Mouse (Mus musculus): ENCODE measurements at regions not wholly inside any gene's neighbourhood (a gene's known extent, or its start where the extent isn't known, plus 50 kb on each side); places are given as distances from the start of the nearest gene placed in this dataset.

DNA sequence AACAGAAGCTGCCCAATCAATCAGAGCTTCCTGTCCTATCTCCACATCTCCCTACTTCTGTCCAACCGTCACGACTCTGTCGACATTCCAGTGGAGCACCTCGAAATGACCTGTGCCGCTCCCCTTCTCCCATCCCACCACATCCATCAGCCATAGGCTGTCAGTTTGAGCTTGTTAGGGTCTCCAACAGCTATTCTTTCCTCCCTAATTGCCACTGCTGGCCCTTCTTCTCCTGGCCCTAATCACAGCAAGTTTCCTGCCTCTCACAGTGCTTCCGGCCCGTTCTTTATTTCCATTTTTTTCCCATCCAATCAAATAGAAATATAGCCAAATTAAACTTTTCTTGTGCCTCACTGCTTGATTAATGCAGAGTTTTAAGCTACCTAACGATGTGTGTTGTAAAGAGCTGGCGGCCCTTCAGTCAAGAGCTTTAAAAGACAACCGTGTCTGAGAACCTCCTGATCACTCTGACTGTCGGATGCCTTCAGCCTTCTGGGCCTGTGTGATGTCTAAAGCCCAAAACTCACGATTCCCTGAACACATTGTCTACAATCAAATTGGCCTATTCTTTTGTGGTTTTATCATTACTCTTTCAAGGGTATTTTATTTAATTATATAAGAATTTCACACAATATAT lies 270.3 kb downstream of the Tgfb2 start:
- 0 out of 2 replicates have a peak overlapping the region, but pooled peaks have one; percentile 16 for H3K27ac ChIP-seq
- H3K27me3 ChIP-seq (ENCODE audit: control insufficient read depth, insufficient read depth, low read length) = no peaks in the 10 kb centered on the region
- H3K9me3 ChIP-seq (ENCODE audit: control insufficient read depth, low read length) = no peaks in the 10 kb centered on the region
- peaks cover 9% of the 10 kb centered on the region; the same call in 1 of the 2 replicates for H3K4me1 ChIP-seq (replicated peaks; ENCODE audit: control insufficient read depth, insufficient read depth, low read length)
- no peak overlapping the region for H3K4me3 ChIP-seq (replicated peaks; ENCODE audit: low read length)
- DNase-seq (ENCODE audit: low spot score) (peak; percentile 33), ATAC-seq (ENCODE audit: low FRiP score) (0 out of 2 replicates have a peak, but pooled peaks have one; percentile 21)
- 45% methylated on average over 12 of the region's 12 CpGs for WGBS
- no peak overlapping the region for H3K4me2 ChIP-seq (replicated peaks)
- H3K9ac ChIP-seq = no peak overlapping the region
- no peaks in the 10 kb centered on the region for H3K36me3 ChIP-seq (replicated peaks; ENCODE audit: control insufficient read depth, insufficient read depth)

DNA sequence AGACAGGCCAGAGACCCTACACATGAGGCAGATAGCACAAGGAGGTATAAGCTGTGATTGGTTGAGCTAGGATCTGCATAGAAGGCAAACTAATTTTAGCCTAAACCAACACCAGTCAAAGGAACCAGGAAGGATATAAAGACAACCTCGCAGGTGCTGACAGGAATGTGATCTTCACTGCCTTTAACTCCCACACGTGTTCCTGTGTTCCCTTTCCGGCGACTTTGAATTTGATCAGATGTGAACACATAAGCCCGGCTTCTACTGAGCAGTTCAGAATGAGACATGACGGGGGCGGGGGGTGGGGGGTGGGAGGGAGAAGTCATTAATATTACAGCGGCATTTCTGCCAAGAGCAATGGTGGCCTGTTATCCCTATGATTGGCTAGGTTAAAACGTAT lies 271.0 kb downstream of the Tgfb2 start:
- Histone ChIP-seq H3K27ac (peak overlapping the region; percentile 16; the same call in 1 of the 2 replicates), H3K4me1 (replicated peaks; ENCODE audit: control insufficient read depth, insufficient read depth, low read length) (peaks cover 9% of the 10 kb centered on the region; the same call in 1 of the 2 replicates), H3K36me3 (replicated peaks; ENCODE audit: control insufficient read depth, insufficient read depth) (no peaks in the 10 kb centered on the region), H3K4me2 (replicated peaks) (no peak overlapping the region), H3K9ac (no peak overlapping the region), H3K4me3 (replicated peaks; ENCODE audit: low read length) (no peak overlapping the region), H3K9me3 (ENCODE audit: control insufficient read depth, low read length) (no peaks in the 10 kb centered on the region), H3K27me3 (ENCODE audit: control insufficient read depth, insufficient read depth, low read length) (no peaks in the 10 kb centered on the region)
- WGBS = 51% methylated on average over 9 of the region's 9 CpGs
- DNase-seq (ENCODE audit: low spot score) (no peak), ATAC-seq (ENCODE audit: low FRiP score) (0 out of 2 replicates have a peak, but pooled peaks have one; percentile 51)

DNA sequence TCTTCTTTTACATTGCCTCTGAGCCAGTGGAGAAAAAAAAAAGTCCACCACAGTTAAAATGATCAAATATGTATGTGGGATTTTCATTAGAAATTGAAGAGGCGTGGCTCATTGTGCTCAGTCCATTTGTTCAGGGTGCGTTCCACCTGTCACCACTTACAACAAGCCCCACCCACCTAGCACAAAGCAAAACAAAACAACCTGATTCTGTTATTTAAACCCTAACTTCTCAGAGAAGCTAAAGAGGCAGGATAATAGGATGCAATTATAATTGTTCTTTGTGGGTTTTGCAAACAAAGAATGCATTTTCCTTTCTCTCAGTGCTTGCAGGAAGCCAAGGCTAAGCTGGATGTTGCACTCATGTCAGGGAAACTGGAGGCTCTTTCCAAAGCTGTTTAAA lies 271.8 kb downstream of the Tgfb2 start:
- 0 out of 2 replicates have a peak overlapping the region, but pooled peaks have one; percentile 7 for H3K27ac ChIP-seq
- no peak overlapping the region for H3K9ac ChIP-seq
- H3K4me3 ChIP-seq (replicated peaks; ENCODE audit: low read length) = no peak overlapping the region
- no peaks in the 10 kb centered on the region for H3K27me3 ChIP-seq (ENCODE audit: control insufficient read depth, insufficient read depth, low read length)
- H3K36me3 ChIP-seq (replicated peaks; ENCODE audit: control insufficient read depth, insufficient read depth) = no peaks in the 10 kb centered on the region
- WGBS = 35% methylated on average over 2 of the region's 2 CpGs
- H3K9me3 ChIP-seq (ENCODE audit: control insufficient read depth, low read length) = no peaks in the 10 kb centered on the region
- H3K4me1 ChIP-seq (replicated peaks; ENCODE audit: control insufficient read depth, insufficient read depth, low read length) = peaks cover 9% of the 10 kb centered on the region; the same call in 1 of the 2 replicates
- no peak for DNase-seq (ENCODE audit: low spot score)
- H3K4me2 ChIP-seq (replicated peaks) = no peak overlapping the region
- ATAC-seq (ENCODE audit: low FRiP score) = no peak

DNA sequence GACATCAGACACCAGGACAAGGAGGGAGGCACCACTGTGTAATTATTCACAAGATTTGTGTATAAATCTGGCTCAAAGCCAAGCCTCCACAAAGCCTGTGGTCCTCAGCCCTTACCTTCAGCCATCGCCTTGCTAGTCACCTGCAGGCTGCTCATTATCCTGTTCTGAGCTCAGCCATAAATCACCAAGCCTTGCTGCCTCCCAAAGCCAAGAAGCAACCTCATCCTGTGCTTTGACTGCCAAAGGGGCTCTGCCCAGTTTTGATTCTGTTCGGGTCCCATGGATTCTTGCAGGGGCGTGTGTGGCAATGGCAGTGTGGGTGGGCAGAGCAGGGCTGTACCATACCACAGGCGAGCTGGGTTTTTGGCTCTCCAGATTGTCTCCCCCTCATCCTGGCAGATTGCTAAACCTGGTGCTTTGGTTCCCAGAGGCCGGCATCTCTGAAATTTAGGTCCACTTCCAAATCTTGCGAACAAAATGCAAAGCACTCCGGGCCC lies 272.6 kb downstream of the Tgfb2 start:
- peak overlapping the region; percentile 21 for H3K27ac ChIP-seq
- peaks cover 9% of the 10 kb centered on the region; the same call in 1 of the 2 replicates for H3K4me1 ChIP-seq (replicated peaks; ENCODE audit: control insufficient read depth, insufficient read depth, low read length)
- ATAC-seq (ENCODE audit: low FRiP score) (peak; percentile 55; the same call in 1 of the 2 replicates), DNase-seq (ENCODE audit: low spot score) (peak; percentile 47)
- H3K36me3 ChIP-seq (replicated peaks; ENCODE audit: control insufficient read depth, insufficient read depth) = no peaks in the 10 kb centered on the region
- no peak overlapping the region for H3K9ac ChIP-seq
- 70% methylated on average over 7 of the region's 7 CpGs for WGBS
- no peak overlapping the region for H3K4me3 ChIP-seq (replicated peaks; ENCODE audit: low read length)
- no peak overlapping the region for H3K4me2 ChIP-seq (replicated peaks)
- no peaks in the 10 kb centered on the region for H3K27me3 ChIP-seq (ENCODE audit: control insufficient read depth, insufficient read depth, low read length)
- no peaks in the 10 kb centered on the region for H3K9me3 ChIP-seq (ENCODE audit: control insufficient read depth, low read length)

DNA sequence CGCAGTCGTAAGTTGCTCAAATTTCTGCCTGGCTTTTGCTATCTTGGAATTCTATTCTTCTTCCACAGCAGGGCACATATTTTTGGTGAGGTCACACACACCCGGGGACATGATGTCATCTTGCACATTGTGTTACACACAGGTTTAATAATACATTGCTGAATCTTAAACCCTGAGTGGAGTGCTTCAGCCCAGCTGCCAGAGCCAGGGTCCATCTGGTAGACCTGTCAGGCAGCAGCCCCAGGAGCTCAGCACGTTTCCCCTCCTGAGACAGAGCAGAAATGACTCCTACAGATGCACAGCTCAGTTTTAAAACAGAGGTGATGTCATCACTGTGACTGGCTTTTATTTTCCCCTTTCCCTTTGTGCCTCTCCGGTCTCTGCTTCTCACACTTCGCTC lies 280.4 kb downstream of the Tgfb2 start:
- no peak overlapping the region for H3K27ac ChIP-seq
- 81% methylated on average over 6 of the region's 6 CpGs for WGBS
- no peak overlapping the region for H3K4me3 ChIP-seq (replicated peaks; ENCODE audit: low read length)
- DNase-seq (ENCODE audit: low spot score) (no peak), ATAC-seq (ENCODE audit: low FRiP score) (no peak)
- no peaks in the 10 kb centered on the region for H3K27me3 ChIP-seq (ENCODE audit: control insufficient read depth, insufficient read depth, low read length)
- no peaks in the 10 kb centered on the region for H3K4me1 ChIP-seq (replicated peaks; ENCODE audit: control insufficient read depth, insufficient read depth, low read length)
- H3K9ac ChIP-seq = no peak overlapping the region
- H3K4me2 ChIP-seq (replicated peaks) = no peak overlapping the region
- no peaks in the 10 kb centered on the region for H3K36me3 ChIP-seq (replicated peaks; ENCODE audit: control insufficient read depth, insufficient read depth)
- no peaks in the 10 kb centered on the region for H3K9me3 ChIP-seq (ENCODE audit: control insufficient read depth, low read length)

DNA sequence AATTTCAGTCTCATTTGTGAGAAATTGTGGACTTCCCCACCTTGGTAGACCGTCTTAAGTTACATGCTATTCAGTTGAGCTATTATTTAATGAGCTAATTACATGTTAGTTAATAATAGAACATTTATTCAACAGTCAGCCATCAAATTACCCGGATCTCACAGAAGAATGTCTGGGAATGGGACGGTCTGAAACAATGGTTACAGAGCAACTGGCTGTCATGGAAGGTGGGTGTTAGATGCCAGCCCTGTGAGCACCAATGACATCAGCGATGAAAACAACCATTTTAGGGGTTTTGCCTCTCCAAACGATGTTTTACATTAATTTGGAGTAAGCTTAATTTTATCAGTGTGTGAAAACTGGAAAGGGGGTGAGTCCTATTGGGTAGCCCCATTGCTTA lies 281.7 kb downstream of the Tgfb2 start:
- Histone ChIP-seq H3K4me2 (replicated peaks) (no peak overlapping the region), H3K9ac (no peak overlapping the region), H3K4me1 (replicated peaks; ENCODE audit: control insufficient read depth, insufficient read depth, low read length) (no peaks in the 10 kb centered on the region), H3K9me3 (ENCODE audit: control insufficient read depth, low read length) (no peaks in the 10 kb centered on the region), H3K27me3 (ENCODE audit: control insufficient read depth, insufficient read depth, low read length) (no peaks in the 10 kb centered on the region), H3K27ac (no peak overlapping the region), H3K4me3 (replicated peaks; ENCODE audit: low read length) (no peak overlapping the region), H3K36me3 (replicated peaks; ENCODE audit: control insufficient read depth, insufficient read depth) (no peaks in the 10 kb centered on the region)
- no peak for DNase-seq (ENCODE audit: low spot score)
- ATAC-seq (ENCODE audit: low FRiP score) = no peak
- WGBS = 77% methylated on average over 5 of the region's 5 CpGs

DNA sequence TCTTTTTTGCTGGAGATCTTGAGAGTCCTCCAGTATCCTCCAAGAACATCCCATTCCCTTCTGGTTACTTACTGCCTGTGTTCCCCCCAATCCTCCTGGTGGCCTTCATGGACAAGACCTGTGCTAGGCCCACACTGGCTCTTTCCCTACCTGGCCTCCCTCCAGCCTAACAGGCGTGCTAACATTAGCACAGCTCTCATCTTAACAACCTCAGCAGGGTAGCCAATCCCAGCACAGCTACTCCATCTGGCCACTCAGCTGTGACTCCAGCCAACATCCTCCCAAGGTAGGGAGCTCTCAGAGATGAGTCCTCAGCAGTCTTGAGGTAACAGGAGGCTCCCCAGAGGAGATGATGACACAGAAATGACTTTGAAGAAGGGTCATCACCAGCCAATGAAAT lies 288.7 kb downstream of the Tgfb2 start:
- Histone ChIP-seq H3K27me3 (ENCODE audit: control insufficient read depth, insufficient read depth, low read length) (no peaks in the 10 kb centered on the region), H3K4me2 (replicated peaks) (no peak overlapping the region), H3K27ac (no peak overlapping the region), H3K4me3 (replicated peaks; ENCODE audit: low read length) (no peak overlapping the region), H3K9ac (no peak overlapping the region), H3K9me3 (ENCODE audit: control insufficient read depth, low read length) (no peaks in the 10 kb centered on the region), H3K4me1 (replicated peaks; ENCODE audit: control insufficient read depth, insufficient read depth, low read length) (no peaks in the 10 kb centered on the region), H3K36me3 (replicated peaks; ENCODE audit: control insufficient read depth, insufficient read depth) (no peaks in the 10 kb centered on the region)
- 71% methylated on average over 1 of the region's 1 CpGs for WGBS
- DNase-seq (ENCODE audit: low spot score) (no peak), ATAC-seq (ENCODE audit: low FRiP score) (no peak)

DNA sequence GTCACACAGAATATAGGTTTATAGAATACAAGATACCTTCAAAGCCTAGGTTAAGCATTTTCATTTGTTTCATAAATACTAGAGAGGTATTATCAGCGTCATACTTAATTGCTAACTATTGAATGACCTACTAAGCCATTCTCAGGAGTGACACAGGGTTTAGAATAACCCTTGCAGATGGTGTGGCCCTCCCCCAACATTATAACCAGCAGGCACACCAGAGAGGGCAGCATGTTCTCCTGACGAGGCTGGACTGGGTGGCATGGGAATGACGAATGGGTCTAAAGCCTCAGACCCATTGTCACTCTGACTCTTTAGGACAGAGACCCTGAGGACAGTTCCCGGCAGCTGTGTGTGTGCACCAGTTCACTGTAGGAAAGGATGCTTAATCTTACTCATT lies 290.5 kb downstream of the Tgfb2 start:
- H3K4me1 ChIP-seq (replicated peaks; ENCODE audit: control insufficient read depth, insufficient read depth, low read length) = no peaks in the 10 kb centered on the region
- no peak for DNase-seq (ENCODE audit: low spot score)
- no peaks in the 10 kb centered on the region for H3K9me3 ChIP-seq (ENCODE audit: control insufficient read depth, low read length)
- H3K36me3 ChIP-seq (replicated peaks; ENCODE audit: control insufficient read depth, insufficient read depth) = no peaks in the 10 kb centered on the region
- H3K9ac ChIP-seq = no peak overlapping the region
- ATAC-seq (ENCODE audit: low FRiP score) = no peak
- 80% methylated on average over 4 of the region's 4 CpGs for WGBS
- H3K4me2 ChIP-seq (replicated peaks) = no peak overlapping the region
- H3K4me3 ChIP-seq (replicated peaks; ENCODE audit: low read length) = no peak overlapping the region
- H3K27ac ChIP-seq = no peak overlapping the region
- no peaks in the 10 kb centered on the region for H3K27me3 ChIP-seq (ENCODE audit: control insufficient read depth, insufficient read depth, low read length)

DNA sequence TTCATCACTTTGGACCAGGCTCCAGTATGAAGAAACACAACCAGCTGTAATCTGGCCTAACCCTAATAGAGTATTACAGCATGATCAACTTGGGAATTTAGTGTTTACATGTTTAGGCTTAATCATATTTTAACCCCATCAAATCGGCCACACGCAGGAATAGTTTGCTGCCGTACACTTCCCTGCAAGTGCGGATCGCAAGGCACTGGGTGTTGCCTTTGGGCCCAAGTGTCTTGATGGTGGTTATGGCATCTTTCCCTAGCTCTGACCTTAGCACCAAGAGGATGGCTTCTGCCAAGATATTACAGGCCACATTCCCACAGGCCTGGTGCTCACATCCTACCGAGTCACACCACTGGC lies 291.9 kb downstream of the Tgfb2 start:
- Histone ChIP-seq H3K4me2 (replicated peaks) (no peak overlapping the region), H3K9ac (no peak overlapping the region), H3K4me3 (replicated peaks; ENCODE audit: low read length) (no peak overlapping the region), H3K27ac (no peak overlapping the region), H3K9me3 (ENCODE audit: control insufficient read depth, low read length) (no peaks in the 10 kb centered on the region), H3K36me3 (replicated peaks; ENCODE audit: control insufficient read depth, insufficient read depth) (no peaks in the 10 kb centered on the region), H3K27me3 (ENCODE audit: control insufficient read depth, insufficient read depth, low read length) (no peaks in the 10 kb centered on the region), H3K4me1 (replicated peaks; ENCODE audit: control insufficient read depth, insufficient read depth, low read length) (peaks cover 6% of the 10 kb centered on the region; the same call in 1 of the 2 replicates)
- WGBS = 90% methylated on average over 6 of the region's 6 CpGs
- DNase-seq (ENCODE audit: low spot score) (no peak), ATAC-seq (ENCODE audit: low FRiP score) (no peak)
